Mouse (Mus musculus) brain, adult 2 months (tissue): ENCODE measurements around the gene Gm17542.
"Not testable (repeated sequence)": the region's sequence is repeated elsewhere in the genome, so short reads cannot be mapped to it uniquely, and the experiment has no call there.

ENCODE experiments used
- DNase-seq: peaks from one replicate; pipeline ENCODE4 v3.0.0; 2011; ENCODE audit warnings: low read depth, low spot score

Gm17542 gene

DNA sequence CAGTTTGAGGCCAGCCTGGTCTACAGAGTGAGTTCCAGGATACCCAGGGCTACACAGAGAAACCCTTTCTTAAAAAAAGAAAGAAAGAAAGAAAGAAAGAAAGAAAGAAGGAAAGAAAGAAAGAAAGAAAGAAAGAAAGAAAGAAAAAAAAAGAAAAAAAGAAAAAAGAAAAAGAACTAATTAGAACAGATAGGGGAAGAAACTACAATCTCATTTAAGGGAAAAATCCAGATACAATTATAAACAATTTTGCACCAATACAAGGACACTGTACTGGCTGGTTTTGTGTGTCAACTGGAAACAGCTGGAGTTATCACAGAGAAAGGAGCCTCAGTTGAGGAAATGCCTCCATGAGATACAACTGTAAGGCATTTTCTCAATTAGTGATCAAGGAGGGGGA is at the start of gene Gm17542:
TSS of gene Gm17542 (minus strand) at position 101 of the 400 bp plus-strand sequence.
- not testable (repeated sequence) for DNase-seq

- no peak for DNase-seq
These were observed 21.8 kb upstream of the Gm17542 start for GRCm38 (mm10) chr10:58739779-58740178.

- DNase-seq = no peak
These were observed 20.1 kb upstream of the Gm17542 start for GRCm38 (mm10) chr10:58738152-58738551.

- no peak for DNase-seq
These were observed 3.2 kb downstream of the Gm17542 start for GRCm38 (mm10) chr10:58714789-58715148.

DNA sequence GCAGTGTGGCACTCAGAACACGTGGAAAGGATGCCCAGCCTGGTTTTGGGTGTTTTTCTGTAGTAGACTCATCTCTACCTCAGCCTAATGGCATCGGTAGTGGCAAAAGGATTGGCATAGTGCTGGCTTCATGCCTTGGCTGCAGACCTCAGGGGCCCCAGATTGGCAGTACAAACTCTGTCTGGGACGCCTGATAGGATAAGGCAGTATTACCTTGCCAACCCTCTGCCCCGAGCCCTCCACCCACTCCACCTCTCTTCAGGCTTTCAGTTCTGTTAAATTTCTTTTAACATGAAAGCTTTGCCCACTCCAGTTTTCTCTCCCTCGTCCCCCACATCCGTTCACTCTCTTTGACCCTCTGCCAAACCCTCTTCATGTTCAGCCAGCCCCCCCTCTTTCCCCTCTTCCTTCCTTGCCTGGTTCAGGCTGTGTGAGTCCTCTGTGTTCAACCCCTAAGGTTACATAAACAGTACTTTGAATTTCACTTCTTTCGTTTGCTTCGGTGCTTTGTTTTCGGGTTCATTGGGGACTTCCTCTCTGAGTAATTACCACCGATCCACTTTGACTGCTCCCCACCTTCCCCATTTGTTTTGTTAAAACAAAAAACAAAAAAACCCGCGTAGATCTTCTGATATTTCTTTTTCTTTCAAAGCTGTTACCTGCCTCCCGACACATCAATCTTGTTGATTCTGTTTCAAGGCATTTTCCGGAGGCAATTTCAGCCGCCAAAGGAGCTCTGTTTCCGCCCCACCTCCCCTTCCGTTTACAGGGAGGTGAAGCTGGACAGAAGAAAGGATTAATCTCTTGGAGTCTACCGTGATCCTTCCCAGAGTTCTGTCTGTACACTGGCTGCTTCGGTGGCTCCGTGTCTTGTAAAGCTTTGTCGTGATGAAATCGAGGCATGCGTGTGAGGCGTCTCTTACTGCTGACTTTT is 3.9 kb downstream of the Gm17542 start:
- peak; percentile 14 for DNase-seq

DNA sequence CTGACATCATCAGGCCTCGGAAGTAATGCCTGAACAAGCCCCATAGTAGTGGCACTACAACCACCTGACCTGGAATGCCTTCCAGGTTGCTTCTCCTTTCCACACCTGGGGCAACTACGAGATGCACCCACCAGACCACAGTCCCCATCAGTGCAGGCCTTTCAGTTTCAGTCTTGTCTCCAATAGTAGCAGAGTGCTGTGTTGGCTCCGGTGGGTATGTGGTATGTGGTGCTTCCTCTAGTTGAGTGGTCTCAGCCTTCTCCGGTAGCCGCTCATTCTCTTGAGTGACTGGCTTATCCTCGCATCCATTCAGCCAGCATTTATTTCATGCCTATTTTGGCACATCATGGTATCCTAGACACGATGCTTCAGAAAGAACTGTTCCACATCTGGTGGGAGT is 4.8 kb downstream of the Gm17542 start:
- no peak for DNase-seq

DNA sequence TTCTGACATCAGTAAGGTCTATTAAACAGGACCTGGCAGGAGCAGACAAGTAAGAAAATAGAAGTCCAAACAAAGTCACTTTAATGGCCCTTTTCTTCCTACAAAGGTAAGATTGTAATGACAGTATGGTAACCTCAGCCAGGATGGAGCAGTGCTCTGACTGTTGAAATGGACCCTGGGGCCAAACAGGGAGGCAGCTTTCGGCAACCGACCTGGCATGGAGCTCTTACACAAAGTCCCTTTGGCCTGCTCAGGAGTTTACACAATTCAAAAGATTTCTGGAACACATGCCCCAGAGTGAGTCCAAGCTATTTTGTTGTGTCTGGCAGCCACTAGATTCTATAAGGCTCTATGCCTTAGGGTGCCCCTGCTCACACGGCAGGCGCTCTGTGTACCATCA is 9.0 kb downstream of the Gm17542 start:
- no peak for DNase-seq

DNA sequence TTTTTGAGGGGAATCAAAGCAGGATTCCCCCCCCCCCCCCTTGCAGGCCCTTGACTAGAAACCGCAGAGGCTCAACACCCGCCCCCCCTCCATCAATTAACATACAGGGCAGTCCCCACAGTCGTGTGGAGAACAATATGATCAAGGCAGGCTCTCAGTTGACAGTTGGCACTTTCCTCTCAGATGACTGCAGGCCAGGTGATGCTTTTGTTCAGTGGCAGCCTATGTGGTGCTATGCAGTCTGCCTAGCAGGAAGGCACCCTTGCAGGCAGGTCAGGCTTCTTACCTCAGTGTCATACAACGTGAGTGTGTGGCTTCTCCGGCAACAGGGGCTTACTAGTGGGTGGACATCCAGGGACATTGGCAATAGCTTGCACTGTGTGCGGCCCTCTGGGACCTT is 17.4 kb downstream of the Gm17542 start:
- no peak for DNase-seq

DNA sequence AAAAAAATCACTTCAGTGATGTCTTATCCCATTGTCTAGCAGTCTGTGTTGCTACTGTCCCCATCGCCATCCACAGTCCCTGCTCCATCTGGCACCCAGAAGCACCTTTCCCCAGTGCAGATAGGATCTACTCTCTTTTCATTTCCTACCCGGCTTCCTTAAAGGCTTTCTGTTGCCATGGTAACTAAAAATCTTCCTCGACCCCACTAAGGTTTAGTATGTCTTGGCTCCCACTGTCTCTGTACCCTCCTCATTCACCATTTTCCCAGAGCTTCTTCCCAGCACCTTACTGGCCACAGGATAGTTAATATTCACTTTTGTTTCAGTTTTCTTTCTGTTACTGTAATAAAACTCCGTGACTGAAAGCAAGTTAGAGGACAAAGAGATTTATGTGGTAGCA is 17.9 kb downstream of the Gm17542 start:
- no peak for DNase-seq

- peak; percentile 56 for DNase-seq
These were observed 19.1 kb downstream of the Gm17542 start for GRCm38 (mm10) chr10:58698955-58699354.

GRCm38 (mm10) chr10:58691051-58691450 is 27.0 kb downstream of the Gm17542 start:
- DNase-seq = no peak

- peak; percentile 47 for DNase-seq
These were observed 38.7 kb downstream of the Gm17542 start for GRCm38 (mm10) chr10:58679298-58679697.

DNA sequence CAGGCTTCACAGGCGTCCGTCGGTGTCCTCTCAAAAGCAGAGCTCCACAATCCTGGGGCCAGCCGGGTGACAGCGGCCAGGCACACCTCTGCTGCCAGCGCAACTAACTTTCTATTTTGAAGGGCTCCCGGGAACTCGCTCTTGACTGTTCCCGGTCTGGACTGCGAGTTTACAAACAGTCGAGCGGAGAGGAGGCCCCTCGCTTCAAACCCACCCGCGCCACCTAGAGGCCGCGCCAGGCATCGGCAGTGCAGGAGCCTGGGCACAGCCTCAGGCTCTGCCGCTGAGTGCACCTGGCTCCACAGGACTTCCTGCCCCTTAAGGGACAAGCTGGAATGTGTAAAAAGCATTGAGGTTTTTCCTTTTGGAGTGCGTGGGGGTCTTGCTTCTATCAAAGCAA is 42.5 kb downstream of the Gm17542 start, which contains the start of gene Edar:
TSS of gene Edar (minus strand) at position 122 of the 400 bp plus-strand sequence.
- DNase-seq = peak; percentile 62

GRCm38 (mm10) chr10:58673278-58674061 is 44.5 kb downstream of the Gm17542 start:
- peak; percentile 77 for DNase-seq

DNA sequence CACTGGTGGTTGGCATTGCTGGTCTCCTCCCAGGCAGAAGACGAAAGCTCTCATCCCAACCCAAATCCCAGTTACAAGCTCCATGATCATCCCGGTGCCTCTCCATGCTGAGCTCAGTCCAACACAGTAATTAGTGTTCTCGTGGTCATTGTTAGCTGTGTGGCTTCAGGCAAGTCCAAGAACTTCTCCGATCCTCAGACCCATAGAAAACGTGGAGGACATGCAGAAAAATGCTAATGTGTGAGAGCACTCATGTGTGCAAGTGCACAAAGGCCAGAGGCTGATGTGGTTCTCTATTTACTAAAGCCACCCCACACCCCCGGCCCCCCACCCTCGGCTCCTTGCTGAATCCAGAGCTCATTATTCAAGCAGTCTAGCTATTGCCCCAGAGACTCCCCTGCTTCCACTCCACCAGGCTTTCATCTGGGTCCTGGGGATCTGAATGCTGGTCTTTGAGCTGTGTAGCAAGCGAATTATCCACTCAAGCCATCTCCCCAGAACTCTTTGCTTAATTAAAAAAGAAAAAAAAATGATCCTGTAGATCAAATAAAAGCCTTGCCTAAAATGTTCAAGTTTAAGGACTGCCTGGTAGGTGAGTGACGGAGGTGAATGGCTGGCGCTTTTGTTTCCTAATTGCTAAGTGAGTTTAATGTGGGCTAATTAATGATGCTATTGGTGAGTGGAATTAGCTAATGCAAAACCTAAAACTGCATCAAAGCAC is 45.3 kb downstream of the Gm17542 start:
- DNase-seq = no peak

GRCm38 (mm10) chr10:58663868-58664267 is 54.1 kb downstream of the Gm17542 start:
- no peak for DNase-seq
